Mouse (Mus musculus) adipocyte (in vitro differentiated cells): Measurements from ENCODE around the gene Herc4.
A peak's percentile ranks its signal among the peaks of the same experiment; 100 is the strongest.

Experiments used
- DNase-seq: peaks from one replicate; pipeline ENCODE4 v3.0.0-alpha.2; 2016; ENCODE audit warnings: low spot score

Gene Herc4

DNA sequence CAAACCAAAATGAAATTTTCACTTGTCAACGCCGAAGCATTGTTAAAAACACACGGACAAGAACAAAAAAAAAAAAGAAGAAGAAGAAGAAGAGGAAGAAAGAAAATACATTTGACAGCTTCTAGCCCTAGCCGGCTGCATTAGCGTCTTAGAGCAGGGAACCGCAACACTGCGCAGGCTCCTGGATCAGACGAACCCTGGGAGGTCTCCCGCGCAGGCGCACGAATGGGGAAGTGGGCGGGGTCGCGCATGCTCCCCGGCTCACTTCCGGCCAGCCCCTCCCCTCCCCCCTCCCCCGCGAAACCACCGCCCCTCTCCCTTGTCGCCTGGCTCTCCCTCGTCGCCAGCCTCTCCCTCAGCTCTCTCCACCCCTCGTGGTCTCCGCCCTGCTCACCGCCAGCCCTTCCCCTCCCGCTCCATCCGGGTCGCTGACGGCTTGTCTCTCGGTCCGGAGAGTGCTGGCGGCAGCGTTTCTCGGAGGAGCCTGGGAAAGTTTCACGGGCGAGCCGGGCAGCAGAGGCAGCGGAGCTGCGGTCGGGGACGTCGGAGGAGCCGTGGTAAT, at the start of gene Herc4:
Gene Herc4, plus strand, starts transcription at position 318 of the 562 bp plus-strand sequence.
- peak; percentile 95 for DNase-seq

GRCm38 (mm10) chr10:63199008-63199407, 44.6 kb upstream of the Herc4 start:
- DNase-seq = no peak

- DNase-seq = no peak
Observed at GRCm38 (mm10) chr10:63201534-63201933, 42.1 kb upstream of the Herc4 start.

GRCm38 (mm10) chr10:63203002-63203401, 40.6 kb upstream of the Herc4 start:
- no peak for DNase-seq

DNA sequence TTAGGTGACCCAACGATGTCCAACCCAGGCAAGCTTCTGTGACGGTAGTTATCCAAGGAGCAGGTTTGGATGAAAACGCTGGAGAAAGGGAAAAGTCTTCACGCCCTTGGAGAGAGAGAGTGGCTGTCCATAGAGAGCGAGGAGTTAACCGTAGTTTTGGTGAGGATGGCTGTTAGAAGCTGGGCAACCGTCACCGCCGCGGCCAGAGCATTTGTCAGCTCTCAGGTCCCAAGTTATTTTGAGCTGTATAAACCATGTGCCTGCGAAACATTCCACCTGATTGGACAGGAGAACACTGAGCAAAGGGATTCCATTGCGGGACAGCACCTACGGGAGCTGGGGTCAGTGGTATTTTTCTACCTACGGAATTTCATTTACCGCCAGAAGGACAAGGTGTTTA, 39.9 kb upstream of the Herc4 start, which contains the start of gene Mypn:
Gene Mypn, minus strand, starts transcription at position 225 of the 400 bp plus-strand sequence.
- no peak for DNase-seq

DNA sequence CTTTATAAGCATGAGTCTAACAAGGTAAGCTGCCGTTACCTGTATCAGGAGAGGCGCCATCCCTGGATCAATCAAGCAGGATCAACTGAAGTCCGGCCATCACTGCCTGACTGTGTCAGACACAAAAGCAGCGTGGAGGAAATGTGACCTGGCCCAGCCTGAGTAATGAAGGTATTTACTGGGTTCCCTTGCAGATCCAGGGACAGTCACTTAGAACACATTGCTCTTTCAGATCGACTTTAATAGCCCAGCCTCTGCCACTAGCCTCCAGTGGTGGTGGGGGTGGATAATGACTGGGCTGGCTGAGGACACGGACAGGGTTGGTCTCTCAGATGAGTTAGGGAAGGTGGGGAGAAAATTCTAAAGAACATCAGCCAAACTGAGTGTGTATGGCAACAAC, 34.7 kb upstream of the Herc4 start:
- DNase-seq = no peak

- no peak for DNase-seq
Observed at GRCm38 (mm10) chr10:63221081-63221783, 22.4 kb upstream of the Herc4 start.

DNA sequence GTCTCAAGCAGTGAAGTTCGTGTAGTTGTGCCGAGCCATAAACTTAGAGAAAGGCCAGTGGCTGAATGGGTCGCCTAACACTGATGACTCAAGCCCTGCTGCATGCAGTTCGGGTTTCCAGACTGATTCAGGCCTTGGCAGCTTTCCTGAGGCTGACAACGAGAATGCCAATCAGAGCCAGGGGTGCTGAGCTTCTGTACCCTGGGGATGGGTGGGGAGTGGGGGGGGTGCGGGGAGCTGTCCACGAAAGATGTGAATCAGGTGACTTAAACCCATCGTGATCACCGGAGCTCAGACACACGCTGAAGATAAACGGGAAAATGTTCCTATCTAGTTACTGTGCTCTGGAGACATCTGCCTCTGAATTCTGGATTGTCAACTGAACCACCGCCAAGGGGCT, 19.3 kb upstream of the Herc4 start:
- peak; percentile 65 for DNase-seq

GRCm38 (mm10) chr10:63230266-63230665, 13.3 kb upstream of the Herc4 start:
- DNase-seq = no peak

GRCm38 (mm10) chr10:63230854-63231253, 12.8 kb upstream of the Herc4 start:
- DNase-seq = no peak

DNA sequence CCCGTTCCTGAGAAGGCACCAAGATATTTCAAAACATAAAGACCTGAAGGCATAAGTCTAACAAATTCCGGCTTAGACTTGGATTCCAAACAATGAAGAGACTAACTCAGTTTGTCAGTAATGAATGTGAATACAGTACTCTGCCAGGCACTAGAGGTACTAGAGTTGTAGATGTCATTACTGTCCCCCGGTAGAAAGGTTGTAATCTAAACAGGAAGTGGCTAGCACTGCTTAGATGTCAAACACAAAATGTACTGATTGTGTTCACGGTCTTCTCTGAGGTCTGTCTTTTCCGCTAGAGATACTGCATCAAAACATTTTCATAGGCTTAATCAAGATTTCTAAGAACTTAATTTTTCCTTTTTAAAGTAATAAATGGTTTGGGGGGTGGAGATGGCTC, 12.0 kb upstream of the Herc4 start:
- DNase-seq = no peak

DNA sequence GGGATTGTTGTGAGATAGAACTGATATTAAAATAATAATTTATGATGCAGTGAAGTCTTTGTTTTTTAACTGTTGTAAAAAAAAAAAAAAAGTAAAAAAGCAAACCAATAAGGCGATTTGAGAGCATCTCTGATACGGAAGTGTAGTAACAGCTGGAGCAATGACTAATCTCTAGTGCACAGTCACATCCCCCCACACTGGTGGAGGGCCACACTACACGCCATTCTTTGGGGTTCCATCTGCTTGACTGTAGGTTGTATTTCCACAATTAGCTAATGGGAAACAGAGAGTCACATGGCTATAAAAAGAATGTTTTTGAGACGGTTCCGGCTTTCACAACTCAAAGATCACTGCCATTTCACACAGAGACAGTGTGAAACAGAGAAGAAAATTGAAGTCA, 9.5 kb upstream of the Herc4 start:
- DNase-seq = no peak

DNA sequence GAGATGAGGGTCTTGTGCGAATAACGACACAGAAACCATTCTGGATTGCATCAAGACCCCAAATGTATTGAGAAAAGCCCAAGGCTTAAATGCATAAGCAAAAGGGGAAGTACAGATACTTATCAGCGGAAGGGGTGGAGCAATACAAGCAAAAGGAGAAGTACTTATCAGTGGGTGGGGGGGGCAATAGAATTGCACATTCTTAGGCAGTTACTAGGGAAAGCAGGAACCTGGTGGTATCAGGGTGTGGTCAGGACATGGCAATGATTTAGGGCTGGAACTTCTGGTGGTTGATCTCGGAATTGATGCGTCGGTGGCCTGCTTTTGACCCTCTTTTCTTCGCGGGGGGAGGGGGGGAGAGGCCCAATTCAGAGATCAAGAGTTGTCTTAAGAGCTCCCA, 7.7 kb upstream of the Herc4 start:
- no peak for DNase-seq

DNA sequence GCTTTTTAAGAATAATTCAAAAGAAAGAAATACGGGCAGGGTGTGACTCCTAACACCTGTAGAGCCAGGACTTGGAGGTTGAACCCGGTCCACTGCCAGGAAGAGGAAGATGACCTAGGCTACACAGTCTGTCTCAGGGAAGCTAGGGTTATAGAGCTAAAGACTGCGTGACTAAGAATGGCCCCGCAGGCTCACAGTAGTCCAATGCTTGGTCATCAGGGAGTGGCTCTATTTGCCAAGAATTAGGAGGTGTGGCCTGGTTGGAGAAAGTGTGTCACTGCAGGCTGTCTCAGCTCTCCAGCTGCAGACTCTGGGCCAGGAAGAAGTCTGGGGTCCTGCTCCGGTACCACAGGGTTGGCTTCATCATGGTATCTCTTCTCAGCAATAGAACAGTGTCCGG, 6.9 kb upstream of the Herc4 start:
- DNase-seq = no peak

- no peak for DNase-seq
Observed at GRCm38 (mm10) chr10:63237206-63237605, 6.4 kb upstream of the Herc4 start.

- no peak for DNase-seq
Observed at GRCm38 (mm10) chr10:63238090-63238489, 5.5 kb upstream of the Herc4 start.

GRCm38 (mm10) chr10:63239848-63240247, 3.8 kb upstream of the Herc4 start:
- no peak for DNase-seq

- DNase-seq = no peak
Observed at GRCm38 (mm10) chr10:63240868-63241271, 2.7 kb upstream of the Herc4 start.

DNA sequence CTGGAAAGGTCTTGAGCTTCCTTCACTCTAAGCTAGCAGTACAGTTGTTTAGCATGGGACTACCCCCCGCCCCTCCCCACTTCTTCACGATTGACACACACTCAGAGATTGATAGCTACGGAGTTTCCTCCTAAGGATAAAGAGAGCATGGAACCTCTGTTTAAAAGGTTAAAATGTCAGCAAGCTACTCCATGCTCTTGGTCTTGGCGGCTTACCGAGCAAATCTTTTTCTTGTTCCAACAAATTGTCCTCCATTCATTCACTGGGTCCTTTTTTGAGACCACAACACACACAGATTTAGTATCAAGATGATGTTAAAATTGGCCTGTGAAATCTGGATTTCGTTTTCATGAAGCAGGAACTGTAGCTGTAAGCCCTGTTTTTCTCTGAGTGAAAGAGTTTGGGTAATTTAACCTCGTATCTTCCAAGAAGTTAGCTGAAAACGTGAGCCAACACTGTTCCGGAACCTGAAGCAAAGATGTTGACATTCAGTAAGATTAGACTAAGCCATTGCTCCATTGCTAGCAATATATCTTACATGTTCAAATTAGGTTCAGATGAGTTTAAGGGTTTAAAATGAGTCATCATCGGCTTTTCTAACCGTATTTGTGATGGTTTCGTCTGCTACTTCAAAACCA, 693 bp upstream of the Herc4 start:
- DNase-seq = peak; percentile 57

- DNase-seq = peak; percentile 48
Observed at GRCm38 (mm10) chr10:63244055-63244671, 553 bp downstream of the Herc4 start.

- DNase-seq = peak; percentile 77
Observed at GRCm38 (mm10) chr10:63244746-63245145, 1.1 kb downstream of the Herc4 start.

GRCm38 (mm10) chr10:63245846-63246245, 2.2 kb downstream of the Herc4 start:
- no peak for DNase-seq

DNA sequence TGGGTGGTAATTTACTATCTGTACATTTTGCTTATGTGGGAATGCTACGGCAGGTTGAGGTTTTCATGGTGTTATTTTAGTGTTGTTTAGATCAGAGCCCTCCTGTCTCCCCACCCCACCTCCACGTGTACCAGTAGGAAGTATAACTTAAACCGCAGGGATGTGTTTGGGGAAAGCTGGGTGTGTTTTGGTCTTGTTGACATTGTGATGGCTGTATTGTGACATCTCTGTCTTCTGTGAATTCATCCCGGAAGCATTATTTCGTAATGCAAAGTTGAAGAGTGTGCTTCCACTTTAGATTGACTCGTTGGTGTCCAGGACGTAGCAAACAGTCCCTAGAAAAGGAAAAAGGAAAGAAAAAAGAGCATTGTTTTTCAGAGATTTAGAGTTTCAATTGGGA, 3.8 kb downstream of the Herc4 start:
- peak; percentile 21 for DNase-seq
